In genomic region chr10:122223076-122223475, GRCm38 (mm10) we compare ENCODE assay signal across 18 mouse cellular contexts.
DNase-seq lines count a peak whose midpoint lies in the region; ATAC-seq and TF ChIP-seq lines count a peak whose summit lies in the region.
"Had no signal": no experiment of that assay in that cellular context is flagged by ENCODE, and none has a peak within 500 bp of the region (broad histone marks: within the 10 kb centered on the region; RNA-seq: fewer than 3 reads in every experiment).

No protein-coding gene starts in this region.

- TF ChIP-seq CTCF in forebrain, postnatal 0 days (IDR thresholded peaks at IDR 0.05; ENCODE audit: low read depth), result no peak

- no peak for ATAC-seq in forebrain, postnatal 0 days
- no peak for ATAC-seq in forebrain, embryonic 12.5 days (ENCODE audit: low FRiP score)
- peak; percentile 69; the same call in 1 of the 2 replicates for ATAC-seq in limb, embryonic 13.5 days (ENCODE audit: low FRiP score, low read depth)
- peak; percentile 74 for ATAC-seq in limb, embryonic 14.5 days (ENCODE audit: low FRiP score, low read depth)
- ATAC-seq in granulocyte monocyte progenitor cell, adult 5-6 weeks (replicated peaks; ENCODE audit: poor library complexity, severe bottlenecking), result no peak
- ATAC-seq: midbrain, embryonic 16.5 days had no signal

- no peaks in the 10 kb centered on the region for H3K9me3 ChIP-seq in forebrain, postnatal 0 days (ENCODE audit: low read length)
- H3K9me3 ChIP-seq in forebrain, embryonic 12.5 days, result no peaks in the 10 kb centered on the region
- no peaks in the 10 kb centered on the region for H3K9me3 ChIP-seq in limb, embryonic 13.5 days
- no peaks in the 10 kb centered on the region for H3K9me3 ChIP-seq in limb, embryonic 10.5 days (replicated peaks)
- no peaks in the 10 kb centered on the region for H3K9me3 ChIP-seq in limb, embryonic 14.5 days (ENCODE audit: control insufficient read depth, low read length)
- H3K9me3 ChIP-seq: hindbrain, embryonic 13.5 days; limb, embryonic 12.5 days; liver, embryonic 15.5 days had no signal

- peak; percentile 9 for DNase-seq in forebrain, postnatal 0 days
- DNase-seq in limb, embryonic 10.5 days (ENCODE audit: low spot score), result no peak
- peak; percentile 7 for DNase-seq in adipocyte (ENCODE audit: low spot score)
- DNase-seq in limb, embryonic 14.5 days (ENCODE audit: low spot score), result peak; percentile 85
- DNase-seq in layer of hippocampus, adult 11-12 months (ENCODE audit: low spot score), result no peak
- DNase-seq: adrenal gland, postnatal 10 days; cerebellum, adult 18-20 months; gastrocnemius, postnatal 10 days; kidney, adult 11 months; right cerebral cortex, adult 18-20 months; thymus, postnatal 36 days had no signal

- 68% methylated on average over 3 of the region's 3 CpGs for WGBS in forebrain, postnatal 0 days
- 85% methylated on average over 3 of the region's 3 CpGs for WGBS in forebrain, embryonic 12.5 days
- 40% methylated on average over 3 of the region's 3 CpGs for WGBS in limb, embryonic 13.5 days
- 88% methylated on average over 3 of the region's 3 CpGs for WGBS in limb, embryonic 10.5 days
- WGBS in limb, embryonic 14.5 days, result 18% methylated on average over 3 of the region's 3 CpGs

- no peak for TF ChIP-seq POLR2A in limb, embryonic 14.5 days (IDR thresholded peaks at IDR 0.05; ENCODE audit: borderline replicate concordance, extremely low read depth, insufficient read depth, insufficient read length)

- H3K27ac ChIP-seq in forebrain, postnatal 0 days (ENCODE audit: low read depth, low read length), result no peak overlapping the region
- H3K27ac ChIP-seq in forebrain, embryonic 12.5 days, result no peak overlapping the region
- H3K27ac ChIP-seq in limb, embryonic 13.5 days, result 0 out of 2 replicates have a peak overlapping the region, but pooled peaks have one; percentile 23
- H3K27ac ChIP-seq in limb, embryonic 10.5 days, result no peak overlapping the region
- H3K27ac ChIP-seq in limb, embryonic 14.5 days (replicated peaks; ENCODE audit: low read depth, low read length), result no peak overlapping the region
- H3K27ac ChIP-seq: hindbrain, embryonic 13.5 days; limb, embryonic 12.5 days; liver, embryonic 15.5 days had no signal

- no peaks in the 10 kb centered on the region for H3K4me1 ChIP-seq in forebrain, postnatal 0 days (ENCODE audit: insufficient read depth)
- H3K4me1 ChIP-seq in forebrain, embryonic 12.5 days, result no peaks in the 10 kb centered on the region
- peaks cover 10% of the 10 kb centered on the region for H3K4me1 ChIP-seq in limb, embryonic 13.5 days
- H3K4me1 ChIP-seq in limb, embryonic 10.5 days, result no peaks in the 10 kb centered on the region
- H3K4me1 ChIP-seq in limb, embryonic 14.5 days (ENCODE audit: control insufficient read depth, insufficient read depth, low read length), result peaks cover 8% of the 10 kb centered on the region; the same call in 1 of the 2 replicates
- H3K4me1 ChIP-seq: hindbrain, embryonic 13.5 days; limb, embryonic 12.5 days; liver, embryonic 15.5 days had no signal

- no peaks in the 10 kb centered on the region for H3K36me3 ChIP-seq in forebrain, postnatal 0 days (ENCODE audit: insufficient read depth)
- H3K36me3 ChIP-seq in forebrain, embryonic 12.5 days (replicated peaks), result no peaks in the 10 kb centered on the region
- H3K36me3 ChIP-seq in limb, embryonic 13.5 days, result no peaks in the 10 kb centered on the region
- no peaks in the 10 kb centered on the region for H3K36me3 ChIP-seq in limb, embryonic 10.5 days
- H3K36me3 ChIP-seq in limb, embryonic 14.5 days (ENCODE audit: control insufficient read depth, insufficient read depth, low read length), result no peaks in the 10 kb centered on the region
- H3K36me3 ChIP-seq: hindbrain, embryonic 13.5 days; limb, embryonic 12.5 days; liver, embryonic 15.5 days had no signal

- no peaks in the 10 kb centered on the region for H3K27me3 ChIP-seq in forebrain, postnatal 0 days (ENCODE audit: insufficient read depth, low read length)
- no peaks in the 10 kb centered on the region for H3K27me3 ChIP-seq in forebrain, embryonic 12.5 days
- no peaks in the 10 kb centered on the region for H3K27me3 ChIP-seq in limb, embryonic 13.5 days
- H3K27me3 ChIP-seq in limb, embryonic 10.5 days (ENCODE audit: low read depth, poor library complexity, severe bottlenecking), result no peaks in the 10 kb centered on the region
- H3K27me3 ChIP-seq in limb, embryonic 14.5 days (ENCODE audit: control insufficient read depth, insufficient read depth, low read length), result no peaks in the 10 kb centered on the region
- H3K27me3 ChIP-seq: hindbrain, embryonic 13.5 days; limb, embryonic 12.5 days; liver, embryonic 15.5 days had no signal

- no peak overlapping the region for H3K4me2 ChIP-seq in forebrain, postnatal 0 days (ENCODE audit: low read depth)
- H3K4me2 ChIP-seq in forebrain, embryonic 12.5 days, result no peak overlapping the region
- H3K4me2 ChIP-seq in limb, embryonic 13.5 days (replicated peaks), result no peak overlapping the region
- H3K4me2 ChIP-seq in limb, embryonic 14.5 days (replicated peaks; ENCODE audit: low read depth, low read length, severe bottlenecking), result no peak overlapping the region
- H3K4me2 ChIP-seq: hindbrain, embryonic 13.5 days; limb, embryonic 12.5 days; liver, embryonic 15.5 days had no signal

- no peak overlapping the region for H3K9ac ChIP-seq in forebrain, postnatal 0 days
- H3K9ac ChIP-seq in forebrain, embryonic 12.5 days, result no peak overlapping the region
- H3K9ac ChIP-seq in limb, embryonic 13.5 days, result no peak overlapping the region
- no peak overlapping the region for H3K9ac ChIP-seq in limb, embryonic 14.5 days (ENCODE audit: low read depth, low read length, severe bottlenecking)
- H3K9ac ChIP-seq: hindbrain, embryonic 13.5 days; limb, embryonic 12.5 days; liver, embryonic 15.5 days had no signal

- H3K4me3 ChIP-seq in forebrain, postnatal 0 days (ENCODE audit: low read depth, low read length), result no peak overlapping the region
- H3K4me3 ChIP-seq in forebrain, embryonic 12.5 days (replicated peaks), result no peak overlapping the region
- no peak overlapping the region for H3K4me3 ChIP-seq in limb, embryonic 13.5 days
- H3K4me3 ChIP-seq in limb, embryonic 10.5 days, result no peak overlapping the region
- H3K4me3 ChIP-seq in limb, embryonic 14.5 days (replicated peaks; ENCODE audit: low read length), result no peak overlapping the region
- H3K4me3 ChIP-seq: hindbrain, embryonic 13.5 days; limb, embryonic 12.5 days; liver, embryonic 15.5 days had no signal

Comparison
In these comparisons a context has a peak if more than half of its experiments do, and no peak if none do; other contexts are left out.
1. DNase-seq: peak in forebrain, postnatal 0 days (single experiment), adipocyte (single experiment) and limb, embryonic 14.5 days (single experiment); none in limb, embryonic 10.5 days (single experiment) and layer of hippocampus, adult 11-12 months (single experiment).
2. ATAC-seq: peak in limb, embryonic 13.5 days (single experiment) and limb, embryonic 14.5 days (single experiment); none in forebrain, postnatal 0 days (single experiment), forebrain, embryonic 12.5 days (single experiment) and granulocyte monocyte progenitor cell, adult 5-6 weeks (single experiment).